Mouse (Mus musculus): ENCODE measurements around the gene Gm49325. TPM values are rescaled to one million over a fixed set of nuclear protein-coding genes. Genes with fewer than 3 reads are reported as not detected.

Gm49325 gene
- polyA plus RNA-seq (2011; ENCODE audit: insufficient read depth, insufficient read length, low replicate concordance, missing spikeins), result not detected in 2 replicates

- WGBS, result under 1% methylated on average over 117 of the region's 119 CpGs
Measured at GRCm38 (mm10) chr10:77605908-77606826, at the start of gene Gm49325, which contains the start of gene Sumo3. Gene Gm49325 (plus strand): TSS chr10:77606197. Gene Sumo3 (plus strand): TSS chr10:77606097.

GRCm38 (mm10) chr10:77556631-77557030 is 49.4 kb upstream of the Gm49325 start:
- peaks cover 4% of the 10 kb centered on the region; the same call in 1 of the 2 replicates for H3K4me1 ChIP-seq (ENCODE audit: control insufficient read depth, insufficient read depth, low read length)
- WGBS, result 79% methylated on average over 7 of the region's 7 CpGs
- TF ChIP-seq POLR2A (IDR thresholded peaks at IDR 0.05; ENCODE audit: borderline replicate concordance, control insufficient read depth, low read depth, low read length) (no peak), CTCF (IDR thresholded peaks at IDR 0.05; ENCODE audit: control insufficient read depth, insufficient read depth, low read length) (no peak)
- no peak overlapping the region for H3K27ac ChIP-seq (ENCODE audit: control insufficient read depth, insufficient read depth, low read depth, low read length, poor library complexity)
- H3K4me3 ChIP-seq (replicated peaks; ENCODE audit: control insufficient read depth, low read depth, low read length), result no peak overlapping the region

More at GRCm38 (mm10) chr10:77605908-77606826, at the start of gene Gm49325, which contains the start of gene Sumo3:
- TF ChIP-seq POLR2A (IDR thresholded peaks at IDR 0.05; ENCODE audit: borderline replicate concordance, control insufficient read depth, low read depth, low read length) (peak; percentile 96), CTCF (IDR thresholded peaks at IDR 0.05; ENCODE audit: control insufficient read depth, insufficient read depth, low read length) (peak; percentile 22; the same call in 1 of the 2 replicates)
- peaks cover 2% of the 10 kb centered on the region; the same call in 1 of the 2 replicates for H3K4me1 ChIP-seq (ENCODE audit: control insufficient read depth, insufficient read depth, low read length)
- H3K27ac ChIP-seq (ENCODE audit: control insufficient read depth, insufficient read depth, low read depth, low read length, poor library complexity), result peak within 1 kb of the TSS; percentile 98
- H3K4me3 ChIP-seq (replicated peaks; ENCODE audit: control insufficient read depth, low read depth, low read length), result peak within 1 kb of the TSS; percentile 86

GRCm38 (mm10) chr10:77557641-77558040 is 48.4 kb upstream of the Gm49325 start:
- H3K4me3 ChIP-seq (replicated peaks; ENCODE audit: control insufficient read depth, low read depth, low read length), result no peak overlapping the region
- no peak overlapping the region for H3K27ac ChIP-seq (ENCODE audit: control insufficient read depth, insufficient read depth, low read depth, low read length, poor library complexity)
- TF ChIP-seq POLR2A (IDR thresholded peaks at IDR 0.05; ENCODE audit: borderline replicate concordance, control insufficient read depth, low read depth, low read length), result no peak
- peak; percentile 45; the same call in 1 of the 2 replicates for TF ChIP-seq CTCF (IDR thresholded peaks at IDR 0.05; ENCODE audit: control insufficient read depth, insufficient read depth, low read length)
- 86% methylated on average over 4 of the region's 4 CpGs for WGBS
- H3K4me1 ChIP-seq (ENCODE audit: control insufficient read depth, insufficient read depth, low read length), result peaks cover 4% of the 10 kb centered on the region; the same call in 1 of the 2 replicates

- H3K4me1 ChIP-seq (ENCODE audit: control insufficient read depth, insufficient read depth, low read length), result peaks cover 1% of the 10 kb centered on the region; the same call in 1 of the 2 replicates
- WGBS, result 86% methylated on average over 11 of the region's 11 CpGs
Measured at GRCm38 (mm10) chr10:77560090-77560489, 45.9 kb upstream of the Gm49325 start.

GRCm38 (mm10) chr10:77560830-77561229 is 45.2 kb upstream of the Gm49325 start:
- TF ChIP-seq POLR2A (IDR thresholded peaks at IDR 0.05; ENCODE audit: borderline replicate concordance, control insufficient read depth, low read depth, low read length) (no peak), CTCF (IDR thresholded peaks at IDR 0.05; ENCODE audit: control insufficient read depth, insufficient read depth, low read length) (no peak)
- H3K4me1 ChIP-seq (ENCODE audit: control insufficient read depth, insufficient read depth, low read length), result peaks cover 1% of the 10 kb centered on the region; the same call in 1 of the 2 replicates
- H3K27ac ChIP-seq (ENCODE audit: control insufficient read depth, insufficient read depth, low read depth, low read length, poor library complexity), result no peak overlapping the region
- H3K4me3 ChIP-seq (replicated peaks; ENCODE audit: control insufficient read depth, low read depth, low read length), result no peak overlapping the region
- 86% methylated on average over 9 of the region's 9 CpGs for WGBS

More at GRCm38 (mm10) chr10:77560090-77560489, 45.9 kb upstream of the Gm49325 start:
- TF ChIP-seq CTCF (IDR thresholded peaks at IDR 0.05; ENCODE audit: control insufficient read depth, insufficient read depth, low read length) (no peak), POLR2A (IDR thresholded peaks at IDR 0.05; ENCODE audit: borderline replicate concordance, control insufficient read depth, low read depth, low read length) (no peak)
- H3K4me3 ChIP-seq (replicated peaks; ENCODE audit: control insufficient read depth, low read depth, low read length), result no peak overlapping the region
- no peak overlapping the region for H3K27ac ChIP-seq (ENCODE audit: control insufficient read depth, insufficient read depth, low read depth, low read length, poor library complexity)

- TF ChIP-seq CTCF (IDR thresholded peaks at IDR 0.05; ENCODE audit: control insufficient read depth, insufficient read depth, low read length) (no peak), POLR2A (IDR thresholded peaks at IDR 0.05; ENCODE audit: borderline replicate concordance, control insufficient read depth, low read depth, low read length) (no peak)
- WGBS, result 48% methylated on average over 2 of the region's 2 CpGs
- no peak overlapping the region for H3K4me3 ChIP-seq (replicated peaks; ENCODE audit: control insufficient read depth, low read depth, low read length)
- H3K27ac ChIP-seq (ENCODE audit: control insufficient read depth, insufficient read depth, low read depth, low read length, poor library complexity), result no peak overlapping the region
- peaks cover 1% of the 10 kb centered on the region; the same call in 1 of the 2 replicates for H3K4me1 ChIP-seq (ENCODE audit: control insufficient read depth, insufficient read depth, low read length)
Measured at GRCm38 (mm10) chr10:77561508-77561907, 44.5 kb upstream of the Gm49325 start.

GRCm38 (mm10) chr10:77565005-77565404 is 41.0 kb upstream of the Gm49325 start:
- H3K4me3 ChIP-seq (replicated peaks; ENCODE audit: control insufficient read depth, low read depth, low read length), result no peak overlapping the region
- H3K27ac ChIP-seq (ENCODE audit: control insufficient read depth, insufficient read depth, low read depth, low read length, poor library complexity), result no peak overlapping the region
- TF ChIP-seq CTCF (IDR thresholded peaks at IDR 0.05; ENCODE audit: control insufficient read depth, insufficient read depth, low read length) (no peak), POLR2A (IDR thresholded peaks at IDR 0.05; ENCODE audit: borderline replicate concordance, control insufficient read depth, low read depth, low read length) (no peak)
- 74% methylated on average over 8 of the region's 8 CpGs for WGBS
- peaks cover 1% of the 10 kb centered on the region; the same call in 1 of the 2 replicates for H3K4me1 ChIP-seq (ENCODE audit: control insufficient read depth, insufficient read depth, low read length)

- no peak overlapping the region for H3K4me3 ChIP-seq (replicated peaks; ENCODE audit: control insufficient read depth, low read depth, low read length)
- H3K27ac ChIP-seq (ENCODE audit: control insufficient read depth, insufficient read depth, low read depth, low read length, poor library complexity), result no peak overlapping the region
- WGBS, result 20% methylated on average over 8 of the region's 8 CpGs
- no peaks in the 10 kb centered on the region; the same call in 1 of the 2 replicates for H3K4me1 ChIP-seq (ENCODE audit: control insufficient read depth, insufficient read depth, low read length)
- no peak for TF ChIP-seq POLR2A (IDR thresholded peaks at IDR 0.05; ENCODE audit: borderline replicate concordance, control insufficient read depth, low read depth, low read length)
- TF ChIP-seq CTCF (IDR thresholded peaks at IDR 0.05; ENCODE audit: control insufficient read depth, insufficient read depth, low read length), result peak; percentile 95
Measured at GRCm38 (mm10) chr10:77566651-77567050, 39.3 kb upstream of the Gm49325 start.

All from bone marrow, adult 2 months (tissue).